Mouse (Mus musculus) adrenal gland, postnatal 14 days (tissue): Measurements from ENCODE around the gene Aph1a. TPM values are rescaled to one million over a fixed set of nuclear protein-coding genes. Genes with fewer than 3 reads are reported as not detected.
A peak's percentile ranks its signal among the peaks of the same experiment; 100 is the strongest.
"Not testable (repeated sequence)": the region's sequence is repeated elsewhere in the genome, so short reads cannot be mapped to it uniquely, and the experiment has no call there.

Experiments
- DNase-seq: peaks from one replicate; pipeline ENCODE4 v3.0.0; 2021; ENCODE audit warnings: mixed read lengths
- total RNA-seq: library from RNA; stranded (reverse); gene quantifications from 2 replicates; pipeline ENCODE4 v1.2.3, GENCODE M21; 2021

Gene Aph1a
- total RNA-seq, 1 experiment from 2014 or later, result 165 TPM

- no peak for DNase-seq
Measured at GRCm38 (mm10) chr3:95887596-95887995, 6.2 kb upstream of the Aph1a start.

- DNase-seq, result no peak
Measured at GRCm38 (mm10) chr3:95889664-95890063, 4.1 kb upstream of the Aph1a start.

- DNase-seq, result peak; percentile 69
Measured at GRCm38 (mm10) chr3:95891211-95892065, 2.3 kb upstream of the Aph1a start, which contains the start of gene BC028528. Gene BC028528, minus strand, starts transcription at chr3:95892005.

- no peak for DNase-seq
Measured at GRCm38 (mm10) chr3:95892066-95893052, 1.4 kb upstream of the Aph1a start.

DNA sequence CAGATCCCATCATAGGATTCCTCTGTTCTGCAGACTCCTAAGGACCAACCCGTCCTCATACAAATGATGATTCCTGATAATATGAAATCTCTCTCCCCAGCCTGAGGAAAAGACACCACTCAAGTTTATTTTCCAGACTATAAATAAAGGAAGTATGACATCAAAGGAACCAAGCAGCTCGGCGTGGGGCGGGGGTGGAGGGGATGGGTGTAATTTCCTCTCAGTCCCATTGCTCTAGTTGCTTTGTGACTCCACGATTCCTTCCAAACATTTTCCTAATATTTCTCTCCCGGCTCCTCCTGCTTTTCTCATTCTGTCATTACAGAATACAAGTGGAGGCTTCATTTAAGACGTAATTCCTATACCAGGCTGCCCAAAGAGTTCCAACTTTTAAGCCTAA lies 643 bp upstream of the Aph1a start:
- DNase-seq, result peak; percentile 34

GRCm38 (mm10) chr3:95894317-95895160 lies 770 bp downstream of the Aph1a start:
- peak; percentile 84 for DNase-seq

GRCm38 (mm10) chr3:95895501-95895900 lies 1.7 kb downstream of the Aph1a start:
- DNase-seq, result not testable (repeated sequence)

GRCm38 (mm10) chr3:95899800-95900524 lies 6.2 kb downstream of the Aph1a start:
- DNase-seq, result no peak

DNA sequence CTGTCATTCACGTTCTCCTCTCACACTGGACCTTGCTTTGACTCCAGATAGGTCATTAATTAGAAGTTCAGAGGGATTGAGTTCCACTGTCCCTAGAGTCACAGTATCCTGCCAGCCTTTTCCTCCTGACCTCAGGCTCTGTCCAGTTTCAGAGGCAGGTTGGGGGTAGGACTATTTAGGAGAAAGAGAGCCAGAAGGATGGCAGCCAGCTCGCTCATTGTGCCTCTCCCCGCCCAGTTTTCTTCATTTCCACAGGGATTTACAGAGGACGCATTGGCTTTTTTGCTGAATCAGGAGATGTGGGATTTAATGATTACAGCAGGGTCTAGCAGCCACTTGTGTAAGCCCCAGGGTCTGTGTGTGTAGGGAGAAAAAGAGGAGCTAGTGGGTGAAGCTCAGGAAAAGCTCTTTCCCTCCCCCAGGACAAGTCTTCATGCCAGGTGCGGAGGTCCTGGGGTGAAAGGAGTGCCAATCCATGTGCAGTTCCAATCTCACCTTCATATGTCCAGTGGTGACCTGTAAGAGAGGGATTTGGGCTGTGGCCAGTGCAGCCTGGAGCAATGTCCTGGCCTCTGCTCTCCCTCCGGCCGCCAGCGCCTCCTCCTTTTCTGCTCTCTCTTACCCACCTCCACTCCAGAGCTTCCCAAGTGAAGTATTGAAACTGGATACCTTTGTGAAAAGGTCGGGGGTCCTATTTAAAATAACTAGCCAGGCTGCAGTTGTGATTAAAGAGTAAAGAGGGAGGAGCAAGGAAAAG lies 8.0 kb downstream of the Aph1a start:
- DNase-seq, result peak; percentile 64

DNA sequence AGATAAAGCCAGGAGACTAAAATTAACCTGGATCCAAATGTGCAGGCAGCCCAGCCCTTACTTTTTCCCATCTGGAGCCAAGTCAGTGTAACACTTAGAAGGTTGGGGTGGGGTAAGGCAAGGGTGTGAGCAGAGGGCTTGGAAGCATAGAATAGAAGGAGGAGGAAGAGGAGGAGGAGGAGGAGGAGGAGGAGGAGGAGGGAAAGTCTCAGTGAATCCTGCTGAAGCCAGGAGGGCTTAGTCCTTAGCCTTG lies 8.5 kb downstream of the Aph1a start:
- no peak for DNase-seq

DNA sequence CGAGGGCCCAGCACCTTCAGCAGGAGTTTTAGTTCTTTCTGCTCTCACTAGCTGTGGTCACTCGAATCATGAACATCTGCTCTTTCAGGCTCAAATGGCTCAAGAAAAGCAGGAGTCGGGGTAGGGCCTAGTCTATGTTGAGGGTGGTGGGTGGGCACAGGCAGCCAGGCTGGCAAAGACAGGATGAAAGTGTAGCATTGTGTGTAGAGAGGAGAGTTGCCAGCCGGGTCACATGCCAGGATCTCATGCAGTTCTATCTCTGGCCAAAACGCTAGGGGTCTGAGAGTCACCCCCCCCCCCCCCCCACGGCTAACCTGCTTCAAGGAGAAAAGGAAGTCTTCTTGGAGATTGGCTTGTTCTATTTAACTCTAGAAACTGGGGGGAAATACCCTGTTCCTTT lies 8.9 kb downstream of the Aph1a start:
- no peak for DNase-seq

GRCm38 (mm10) chr3:95903753-95904502 lies 10.2 kb downstream of the Aph1a start:
- peak; percentile 25 for DNase-seq

GRCm38 (mm10) chr3:95904568-95904967 lies 10.8 kb downstream of the Aph1a start, which contains the start of gene Car14:
Gene Car14, minus strand, starts transcription at chr3:95904691.
- no peak for DNase-seq

- DNase-seq, result peak; percentile 47
Measured at GRCm38 (mm10) chr3:95905146-95905939, 11.6 kb downstream of the Aph1a start.

DNA sequence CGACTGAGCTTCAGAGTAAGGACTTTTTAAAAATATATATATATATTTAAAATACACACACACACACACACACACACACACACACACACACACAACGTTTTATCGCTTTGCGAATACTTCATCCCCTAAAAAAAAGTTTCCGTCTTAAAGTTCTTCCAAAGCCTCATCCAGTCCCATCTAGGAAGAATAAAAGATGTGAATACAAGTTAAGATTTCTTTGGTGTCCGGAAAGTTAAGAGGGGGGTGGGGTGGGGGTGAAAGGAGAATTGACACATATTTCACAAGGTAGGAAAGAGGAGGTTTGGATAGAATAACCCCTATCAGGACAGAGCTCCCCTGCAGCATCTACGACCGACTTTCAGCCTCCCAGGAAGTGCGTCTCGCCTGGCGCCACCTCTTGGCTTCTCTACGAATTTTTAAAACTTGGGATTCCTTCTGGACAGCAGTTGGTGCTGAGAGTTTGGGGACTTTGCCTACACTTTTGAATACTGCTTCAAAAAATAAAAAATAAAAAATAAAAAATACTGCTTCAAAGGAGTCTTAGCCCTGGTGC lies 12.2 kb downstream of the Aph1a start:
- peak; percentile 73 for DNase-seq

- DNase-seq, result peak; percentile 66
Measured at GRCm38 (mm10) chr3:95906860-95907259, 13.1 kb downstream of the Aph1a start.

DNA sequence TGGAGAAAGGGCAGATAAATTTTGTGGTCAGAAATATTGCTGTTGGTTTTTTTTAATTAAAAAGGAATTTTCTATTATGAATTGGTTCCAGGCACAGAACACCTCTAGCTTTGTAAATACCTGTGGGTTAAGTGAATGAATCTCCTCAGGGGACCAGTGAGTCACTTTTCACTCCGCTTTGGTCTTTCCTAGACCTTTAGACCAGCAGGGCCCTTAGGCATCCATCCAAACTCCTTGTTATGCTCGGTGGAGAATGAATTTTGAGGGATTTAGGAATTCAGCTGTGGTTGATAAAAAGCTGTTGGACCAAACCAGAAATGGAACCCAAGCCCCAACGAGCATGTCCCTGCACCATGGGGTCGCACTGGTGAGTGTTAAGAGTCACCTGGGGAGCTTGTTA lies 13.8 kb downstream of the Aph1a start:
- DNase-seq, result no peak

DNA sequence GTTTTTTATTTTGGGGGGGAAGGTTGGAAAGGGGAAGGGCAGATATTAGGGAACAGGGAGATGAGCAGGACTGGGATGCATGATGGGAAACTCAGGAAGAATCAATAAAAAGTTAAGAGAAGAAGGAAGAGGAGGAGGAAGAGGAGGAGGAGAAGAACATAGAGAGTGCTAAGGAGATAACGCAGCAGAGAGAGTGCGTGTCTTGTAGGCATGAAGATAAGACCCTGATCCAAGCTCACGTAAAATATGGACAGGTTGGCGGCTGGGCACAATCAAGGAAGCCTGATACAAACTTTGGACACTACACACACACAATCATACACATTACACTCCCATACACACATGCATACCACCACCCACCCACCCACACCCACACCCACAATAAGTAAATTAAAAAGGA lies 20.9 kb downstream of the Aph1a start:
- no peak for DNase-seq

DNA sequence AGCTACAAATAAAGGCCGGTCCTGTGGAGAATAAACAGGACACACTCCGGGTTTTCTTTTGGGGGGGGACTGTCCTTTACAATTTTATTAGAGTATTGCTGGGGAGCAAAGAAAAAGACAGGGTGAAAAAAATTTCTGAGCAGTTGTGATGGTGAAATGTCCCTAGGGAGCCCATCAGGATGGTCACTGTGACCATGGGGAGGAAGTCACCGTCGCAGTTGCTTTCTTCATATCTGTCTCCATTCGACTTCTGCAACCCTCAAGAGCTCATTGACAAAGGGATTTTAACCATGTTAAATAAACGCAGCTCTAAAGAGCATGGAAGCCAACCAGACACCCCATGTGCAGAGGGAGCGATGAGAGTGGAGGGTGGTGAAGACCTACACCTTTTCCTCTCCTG lies 23.0 kb downstream of the Aph1a start:
- no peak for DNase-seq
